Mouse (Mus musculus): ENCODE measurements around the gene Nav1. TPM values are rescaled to one million over a fixed set of nuclear protein-coding genes. Genes with fewer than 3 reads are reported as not detected.
A peak's percentile ranks its signal among the peaks of the same experiment; 100 is the strongest.

Nav1 gene
- polyA plus RNA-seq, 1 experiment from 2014 or later, result 1.1 TPM

- no peaks in the 10 kb centered on the region for H3K4me1 ChIP-seq (replicated peaks)
- H3K27me3 ChIP-seq, result no peaks in the 10 kb centered on the region
- no peak for DNase-seq
- H3K4me2 ChIP-seq, result no peak overlapping the region
- no peaks in the 10 kb centered on the region for H3K36me3 ChIP-seq
- ATAC-seq (ENCODE audit: low read depth), result no peak
- no peaks in the 10 kb centered on the region for H3K9me3 ChIP-seq (replicated peaks)
- H3K27ac ChIP-seq, result no peak overlapping the region
- H3K9ac ChIP-seq, result no peak overlapping the region
- WGBS (ENCODE audit: insufficient replicate concordance), result 51% methylated on average over 9 of the region's 9 CpGs
- H3K4me3 ChIP-seq (replicated peaks), result no peak overlapping the region
These were observed 12.7 kb downstream of the Nav1 start for GRCm38 (mm10) chr1:135594279-135594903.

GRCm38 (mm10) chr1:135593560-135594278, 13.4 kb downstream of the Nav1 start:
- ATAC-seq (ENCODE audit: low read depth), result no peak
- H3K9ac ChIP-seq, result no peak overlapping the region
- WGBS (ENCODE audit: insufficient replicate concordance), result 56% methylated on average over 6 of the region's 6 CpGs

GRCm38 (mm10) chr1:135590776-135591175, 16.3 kb downstream of the Nav1 start:
- ATAC-seq (ENCODE audit: low read depth) (no peak), DNase-seq (no peak)
- Histone ChIP-seq H3K27ac (no peak overlapping the region), H3K4me3 (replicated peaks) (no peak overlapping the region), H3K9me3 (replicated peaks) (no peaks in the 10 kb centered on the region), H3K27me3 (peaks cover 15% of the 10 kb centered on the region), H3K9ac (no peak overlapping the region), H3K36me3 (no peaks in the 10 kb centered on the region), H3K4me1 (replicated peaks) (peaks cover 5% of the 10 kb centered on the region; the same call in 1 of the 2 replicates), H3K4me2 (no peak overlapping the region)
- WGBS (ENCODE audit: insufficient replicate concordance), result 70% methylated on average over 9 of the region's 9 CpGs

More at GRCm38 (mm10) chr1:135593560-135594278, 13.4 kb downstream of the Nav1 start:
- Histone ChIP-seq H3K9me3 (replicated peaks) (no peaks in the 10 kb centered on the region), H3K27ac (no peak overlapping the region), H3K4me1 (replicated peaks) (no peaks in the 10 kb centered on the region), H3K4me3 (replicated peaks) (no peak overlapping the region), H3K36me3 (no peaks in the 10 kb centered on the region), H3K4me2 (no peak overlapping the region), H3K27me3 (no peaks in the 10 kb centered on the region)
- no peak for DNase-seq

- no peak for ATAC-seq (ENCODE audit: low read depth)
- H3K27ac ChIP-seq, result no peak overlapping the region
These were observed 18.1 kb downstream of the Nav1 start for GRCm38 (mm10) chr1:135588973-135589372.

GRCm38 (mm10) chr1:135586903-135587302, 20.2 kb downstream of the Nav1 start:
- peaks cover 43% of the 10 kb centered on the region for H3K27me3 ChIP-seq
- no peak overlapping the region for H3K9ac ChIP-seq
- ATAC-seq (ENCODE audit: low read depth) (no peak), DNase-seq (no peak)
- no peaks in the 10 kb centered on the region for H3K9me3 ChIP-seq (replicated peaks)
- H3K4me3 ChIP-seq (replicated peaks), result no peak overlapping the region
- H3K36me3 ChIP-seq, result no peaks in the 10 kb centered on the region
- no peak overlapping the region for H3K4me2 ChIP-seq
- peaks cover 18% of the 10 kb centered on the region; the same call in 1 of the 2 replicates for H3K4me1 ChIP-seq (replicated peaks)
- no peak overlapping the region for H3K27ac ChIP-seq

More at GRCm38 (mm10) chr1:135588973-135589372, 18.1 kb downstream of the Nav1 start:
- WGBS (ENCODE audit: insufficient replicate concordance), result 60% methylated on average over 3 of the region's 3 CpGs
- H3K4me3 ChIP-seq (replicated peaks), result no peak overlapping the region
- peaks cover 33% of the 10 kb centered on the region for H3K27me3 ChIP-seq
- no peak for DNase-seq
- H3K36me3 ChIP-seq, result no peaks in the 10 kb centered on the region
- H3K4me2 ChIP-seq, result no peak overlapping the region
- no peaks in the 10 kb centered on the region for H3K9me3 ChIP-seq (replicated peaks)
- H3K4me1 ChIP-seq (replicated peaks), result peaks cover 14% of the 10 kb centered on the region; the same call in 1 of the 2 replicates
- H3K9ac ChIP-seq, result no peak overlapping the region

- WGBS (ENCODE audit: insufficient replicate concordance), result 1% methylated on average over 19 of the region's 19 CpGs
- Histone ChIP-seq H3K9me3 (replicated peaks) (no peaks in the 10 kb centered on the region), H3K4me3 (replicated peaks) (peak overlapping the region; percentile 48), H3K4me1 (replicated peaks) (peaks cover 18% of the 10 kb centered on the region; the same call in 1 of the 2 replicates), H3K4me2 (peak overlapping the region; percentile 68), H3K9ac (no peak overlapping the region), H3K27me3 (peaks cover 43% of the 10 kb centered on the region), H3K27ac (no peak overlapping the region), H3K36me3 (no peaks in the 10 kb centered on the region)
- no peak for ATAC-seq (ENCODE audit: low read depth)
- no peak for DNase-seq
These were observed 21.5 kb downstream of the Nav1 start for GRCm38 (mm10) chr1:135585573-135585972.

GRCm38 (mm10) chr1:135584587-135585541, 22.2 kb downstream of the Nav1 start:
- Histone ChIP-seq H3K4me2 (peak overlapping the region; percentile 68), H3K4me3 (replicated peaks) (peak overlapping the region; percentile 48), H3K9ac (peak overlapping the region; percentile 29; the same call in 1 of the 2 replicates), H3K9me3 (replicated peaks) (no peaks in the 10 kb centered on the region), H3K27ac (no peak overlapping the region), H3K36me3 (no peaks in the 10 kb centered on the region), H3K27me3 (peaks cover 43% of the 10 kb centered on the region), H3K4me1 (replicated peaks) (peaks cover 18% of the 10 kb centered on the region; the same call in 1 of the 2 replicates)
- DNase-seq, result no peak
- no peak for ATAC-seq (ENCODE audit: low read depth)
- 10% methylated on average over 70 of the region's 73 CpGs for WGBS (ENCODE audit: insufficient replicate concordance)

GRCm38 (mm10) chr1:135583678-135584515, 23.2 kb downstream of the Nav1 start:
- H3K27me3 ChIP-seq, result peaks cover 43% of the 10 kb centered on the region

GRCm38 (mm10) chr1:135583081-135583677, 23.9 kb downstream of the Nav1 start:
- Histone ChIP-seq H3K9ac (no peak overlapping the region), H3K27me3 (peaks cover 43% of the 10 kb centered on the region), H3K36me3 (no peaks in the 10 kb centered on the region), H3K9me3 (replicated peaks) (no peaks in the 10 kb centered on the region), H3K4me3 (replicated peaks) (0 out of 2 replicates have a peak overlapping the region, but pooled peaks have one; percentile 48), H3K4me1 (replicated peaks) (peaks cover 18% of the 10 kb centered on the region; the same call in 1 of the 2 replicates), H3K4me2 (peak overlapping the region; percentile 68), H3K27ac (no peak overlapping the region)
- DNase-seq (no peak), ATAC-seq (ENCODE audit: low read depth) (no peak)
- 44% methylated on average over 15 of the region's 15 CpGs for whole genome bisulfite sequencing (ENCODE audit: insufficient replicate concordance)

More at GRCm38 (mm10) chr1:135583678-135584515, 23.2 kb downstream of the Nav1 start:
- Histone ChIP-seq H3K4me3 (replicated peaks) (peak overlapping the region; percentile 48; the same call in 1 of the 2 replicates), H3K9me3 (replicated peaks) (no peaks in the 10 kb centered on the region), H3K27ac (no peak overlapping the region), H3K4me2 (peak overlapping the region; percentile 68), H3K4me1 (replicated peaks) (peaks cover 18% of the 10 kb centered on the region; the same call in 1 of the 2 replicates), H3K9ac (no peak overlapping the region), H3K36me3 (no peaks in the 10 kb centered on the region)
- DNase-seq, result no peak
- 39% methylated on average over 21 of the region's 21 CpGs for WGBS (ENCODE audit: insufficient replicate concordance)
- no peak for ATAC-seq (ENCODE audit: low read depth)

GRCm38 (mm10) chr1:135581001-135581400, 26.1 kb downstream of the Nav1 start:
- ATAC-seq (ENCODE audit: low read depth) (no peak), DNase-seq (no peak)
- 63% methylated on average over 8 of the region's 8 CpGs for WGBS (ENCODE audit: insufficient replicate concordance)
- Histone ChIP-seq H3K27me3 (peaks cover 31% of the 10 kb centered on the region), H3K27ac (no peak overlapping the region), H3K9ac (no peak overlapping the region), H3K4me3 (replicated peaks) (no peak overlapping the region), H3K4me1 (replicated peaks) (peaks cover 12% of the 10 kb centered on the region; the same call in 1 of the 2 replicates), H3K36me3 (no peaks in the 10 kb centered on the region), H3K4me2 (no peak overlapping the region), H3K9me3 (replicated peaks) (no peaks in the 10 kb centered on the region)

All from liver, embryonic 13.5 days (tissue).